Mouse (Mus musculus) heart, postnatal 0 days (tissue): ENCODE measurements around the gene Ntn4.

Source experiments
- CTCF ChIP-seq: IDR thresholded peaks from 2 replicates; pipeline ENCODE4 v1.5.1; 2016; ENCODE audit warnings: antibody characterized with exemption, control low read depth, low read depth
- EP300 ChIP-seq: IDR thresholded peaks from 2 replicates; pipeline ENCODE4 v1.6.1; 2016; ENCODE audit warnings: antibody characterized with exemption, low read depth

- TF ChIP-seq CTCF (no peak), EP300 (no peak)
Observed at GRCm38 (mm10) chr10:93708515-93708914, 68.0 kb downstream of the Ntn4 start.
